Mouse (Mus musculus) embryonic fibroblast, embryonic 13.5 days (primary cell): ENCODE data around the gene Galnt17. TPM values are rescaled to one million over a fixed set of nuclear protein-coding genes. Genes with fewer than 3 reads are reported as not detected.

Source experiments
- H3K27ac ChIP-seq: 2 replicates; pipeline ENCODE4 v1.5.1; 2012; ENCODE audit warnings: low read length, control low read depth, inconsistent platforms; ENCODE audit not compliant: insufficient read depth
- H3K4me1 ChIP-seq: 2 replicates; pipeline ENCODE4 v1.6.1; 2011; ENCODE audit warnings: low read length; ENCODE audit not compliant: control insufficient read depth, insufficient read depth
- H3K4me3 ChIP-seq: 2 replicates; pipeline ENCODE4 v1.5.1; 2011; ENCODE audit warnings: mild to moderate bottlenecking, control low read depth, low read length; ENCODE audit not compliant: insufficient read depth
- CTCF ChIP-seq: IDR thresholded peaks from 2 replicates; pipeline ENCODE4 v1.5.1; 2011; ENCODE audit warnings: mild to moderate bottlenecking, control low read depth, low read length, moderate library complexity, borderline replicate concordance; ENCODE audit not compliant: insufficient read depth
- POLR2A ChIP-seq: IDR thresholded peaks from 2 replicates; pipeline ENCODE4 v1.6.1; 2011; ENCODE audit warnings: low read depth, mild to moderate bottlenecking, control low read depth, low read length, moderate library complexity
- polyA plus RNA-seq: library from polyadenylated mRNA; stranded (reverse); fragments of >200 nt; gene quantifications from 2 replicates; pipeline ENCODE4 v1.2.4, GENCODE M21; 2011; ENCODE audit warnings: low read depth; ENCODE audit not compliant: missing spikeins, insufficient read length

Gene Galnt17
- polyA plus RNA-seq, 1 experiment: 34.5 TPM

DNA sequence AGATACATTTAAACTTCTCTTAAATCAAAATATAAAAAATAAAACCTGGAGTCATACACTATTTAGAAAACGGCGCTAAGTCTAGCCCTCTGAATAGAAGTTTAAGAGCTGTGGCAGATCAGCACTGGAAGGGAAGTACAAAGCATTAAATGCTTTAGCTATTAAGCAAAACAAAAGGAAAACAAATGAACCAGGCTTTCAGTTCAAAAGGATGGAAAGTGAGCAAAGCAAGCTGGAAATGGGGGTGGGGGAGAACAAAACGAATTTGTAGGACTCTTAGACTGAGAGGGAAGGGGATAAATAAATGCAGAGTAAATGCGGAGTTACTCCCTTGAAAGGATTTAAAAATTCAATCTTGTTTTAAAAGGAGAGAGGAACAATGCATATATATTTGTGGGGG lies 259.8 kb downstream of the Galnt17 start:
- TF ChIP-seq POLR2A (no peak), CTCF (no peak)
- Histone ChIP-seq H3K4me1 (no peaks in the 10 kb centered on the region), H3K4me3 (no peak overlapping the region), H3K27ac (no peak overlapping the region)

DNA sequence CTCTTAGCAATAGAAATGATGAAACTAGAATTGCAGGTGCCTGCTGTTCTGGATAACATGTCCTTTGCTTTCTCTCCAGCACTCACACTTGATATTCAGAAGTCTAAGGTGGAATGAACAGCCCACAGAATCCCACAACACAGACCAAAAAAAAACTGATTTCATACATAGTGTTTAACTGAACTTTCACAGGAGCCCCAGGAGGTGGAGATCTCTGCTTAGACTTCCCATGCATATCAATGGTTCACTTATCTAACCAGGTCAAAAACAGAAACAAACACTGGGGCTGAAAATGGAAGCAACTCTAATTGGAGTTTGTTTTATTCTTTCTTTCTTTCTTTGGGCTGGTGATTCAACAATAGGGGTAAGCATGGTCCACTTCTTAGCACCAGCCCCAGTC lies 265.2 kb downstream of the Galnt17 start:
- Histone ChIP-seq H3K27ac (no peak overlapping the region), H3K4me1 (no peaks in the 10 kb centered on the region), H3K4me3 (no peak overlapping the region)
- TF ChIP-seq CTCF: no peak

DNA sequence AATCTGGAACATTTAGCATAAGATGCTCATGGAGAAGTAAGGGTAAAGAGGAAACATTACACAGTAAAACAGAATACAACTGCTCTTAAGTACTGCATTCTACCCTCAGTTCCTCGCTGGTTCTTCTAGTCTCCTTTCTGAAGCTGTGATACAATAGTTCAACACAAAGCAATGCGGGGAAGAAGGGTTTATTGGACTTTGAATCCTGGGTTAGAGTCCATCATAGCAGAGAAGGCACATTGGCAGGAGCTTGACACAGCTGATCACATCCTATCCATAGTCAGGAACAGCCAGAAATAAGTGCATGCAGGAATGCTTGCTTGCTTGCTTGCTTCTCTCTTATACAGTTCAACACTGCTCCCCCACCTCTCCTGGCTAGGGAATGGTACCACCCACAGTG lies 267.9 kb downstream of the Galnt17 start:
- Histone ChIP-seq H3K4me1 (no peaks in the 10 kb centered on the region), H3K4me3 (no peak overlapping the region), H3K27ac (no peak overlapping the region)
- TF ChIP-seq POLR2A: no peak
- no peak for TF ChIP-seq CTCF

DNA sequence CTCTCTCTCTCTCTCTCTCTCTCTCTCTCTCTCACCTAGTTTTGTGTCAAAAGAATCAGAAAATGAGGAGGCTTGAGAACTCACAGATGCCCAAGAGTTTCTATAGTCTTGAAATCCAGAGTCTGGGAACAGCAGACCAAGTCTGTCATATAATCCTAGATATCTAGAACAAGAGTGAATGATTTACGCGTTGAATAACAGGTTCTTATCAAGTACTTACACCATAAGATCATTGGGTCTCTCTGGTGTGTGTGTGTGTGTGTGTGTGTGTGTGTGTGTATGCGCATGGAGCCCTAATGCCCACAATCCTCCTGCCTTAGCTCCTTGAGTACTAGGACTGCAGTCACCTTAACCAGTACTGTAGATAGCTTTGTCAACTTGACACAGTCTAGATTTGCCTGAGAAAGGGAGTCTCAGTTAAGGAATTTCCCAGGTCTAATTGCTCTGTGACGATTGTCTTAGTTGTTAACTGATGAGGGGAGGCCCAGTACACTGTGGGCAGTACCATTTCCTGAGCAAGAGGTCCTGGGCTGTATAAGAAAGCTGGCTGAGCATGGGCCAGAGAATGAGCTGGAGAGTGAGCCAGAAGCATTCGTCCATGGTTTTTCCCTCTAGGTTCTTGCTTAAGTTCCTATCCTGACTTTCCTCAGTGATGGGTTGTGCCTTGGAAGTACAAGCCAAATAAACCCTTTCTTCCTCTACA lies 268.5 kb downstream of the Galnt17 start:
- Histone ChIP-seq H3K4me3 (no peak overlapping the region), H3K4me1 (no peaks in the 10 kb centered on the region), H3K27ac (no peak overlapping the region)
- TF ChIP-seq POLR2A (no peak), CTCF (no peak)

DNA sequence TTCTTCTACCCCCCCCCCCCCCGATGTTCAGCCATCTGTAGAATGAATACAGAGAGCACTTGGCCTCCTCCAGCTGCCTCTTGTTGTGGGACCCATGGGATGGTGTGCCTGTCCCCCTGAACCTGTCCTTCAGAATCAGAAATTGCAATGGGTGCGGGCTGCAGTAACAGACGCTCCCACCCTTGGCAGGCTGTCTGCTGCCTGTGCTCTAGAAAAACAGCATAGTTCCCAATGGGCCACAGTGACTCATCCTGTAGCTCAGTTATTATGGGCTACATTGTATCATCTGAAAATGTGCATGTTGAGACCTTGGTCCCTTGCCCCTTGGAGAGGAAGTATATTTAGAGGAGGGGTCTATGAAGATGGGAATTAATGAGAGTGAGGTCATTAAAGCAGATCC lies 283.8 kb downstream of the Galnt17 start:
- no peak overlapping the region for H3K27ac ChIP-seq
- TF ChIP-seq POLR2A (no peak), CTCF (no peak)
- no peak overlapping the region for H3K4me3 ChIP-seq
- H3K4me1 ChIP-seq: no peaks in the 10 kb centered on the region

DNA sequence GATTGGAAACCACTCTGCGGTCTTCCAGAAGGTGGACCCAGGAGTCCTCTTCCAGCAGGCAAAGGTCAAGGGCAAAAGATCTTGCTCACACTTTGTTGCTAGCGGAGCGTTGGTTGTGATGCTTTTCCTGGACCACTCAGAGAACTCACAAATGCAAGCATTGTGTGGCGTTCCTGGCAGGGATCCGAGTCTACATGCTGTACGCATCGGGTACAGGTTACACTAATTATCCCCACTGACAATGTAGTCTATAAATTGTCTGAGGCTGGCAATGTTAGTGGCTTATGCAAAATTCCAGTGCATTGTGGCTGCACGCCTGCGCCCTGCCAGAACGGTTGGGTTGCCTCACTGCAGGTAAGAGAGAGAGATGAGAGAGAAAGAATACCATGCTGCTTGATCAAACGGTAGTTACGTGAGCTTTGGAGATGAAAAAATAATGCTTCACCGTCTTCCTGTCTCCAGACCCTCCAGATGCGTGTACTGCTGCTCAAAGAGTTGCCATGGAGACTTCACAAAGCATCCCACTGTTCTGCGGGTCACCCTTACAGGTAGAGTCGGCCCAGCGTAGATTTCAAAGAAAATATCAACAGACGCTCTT lies 285.8 kb downstream of the Galnt17 start:
- no peak for TF ChIP-seq POLR2A
- no peak for TF ChIP-seq CTCF
- H3K27ac ChIP-seq: no peak overlapping the region
- no peaks in the 10 kb centered on the region for H3K4me1 ChIP-seq
- H3K4me3 ChIP-seq: no peak overlapping the region

DNA sequence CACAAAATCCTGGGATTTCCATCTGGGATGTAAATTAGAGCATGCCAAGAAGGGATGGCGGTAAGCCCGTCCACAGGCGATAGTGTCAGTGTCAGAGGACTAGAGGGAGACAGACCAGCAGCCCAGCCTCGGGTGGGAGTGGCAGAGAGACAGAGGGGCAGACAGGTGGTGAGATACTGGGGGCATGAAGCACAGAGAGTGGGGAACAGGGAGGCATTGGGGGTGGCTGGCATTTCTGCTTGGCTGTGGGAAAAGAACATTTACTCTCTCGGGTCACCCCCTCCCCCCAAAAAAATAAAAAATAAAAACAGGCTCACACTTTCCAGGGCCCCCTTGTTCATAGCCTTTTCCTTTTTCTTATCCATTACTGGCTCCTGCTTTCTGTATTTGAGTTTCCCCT lies 287.4 kb downstream of the Galnt17 start:
- TF ChIP-seq CTCF (no peak), POLR2A (no peak)
- no peak overlapping the region for H3K27ac ChIP-seq

DNA sequence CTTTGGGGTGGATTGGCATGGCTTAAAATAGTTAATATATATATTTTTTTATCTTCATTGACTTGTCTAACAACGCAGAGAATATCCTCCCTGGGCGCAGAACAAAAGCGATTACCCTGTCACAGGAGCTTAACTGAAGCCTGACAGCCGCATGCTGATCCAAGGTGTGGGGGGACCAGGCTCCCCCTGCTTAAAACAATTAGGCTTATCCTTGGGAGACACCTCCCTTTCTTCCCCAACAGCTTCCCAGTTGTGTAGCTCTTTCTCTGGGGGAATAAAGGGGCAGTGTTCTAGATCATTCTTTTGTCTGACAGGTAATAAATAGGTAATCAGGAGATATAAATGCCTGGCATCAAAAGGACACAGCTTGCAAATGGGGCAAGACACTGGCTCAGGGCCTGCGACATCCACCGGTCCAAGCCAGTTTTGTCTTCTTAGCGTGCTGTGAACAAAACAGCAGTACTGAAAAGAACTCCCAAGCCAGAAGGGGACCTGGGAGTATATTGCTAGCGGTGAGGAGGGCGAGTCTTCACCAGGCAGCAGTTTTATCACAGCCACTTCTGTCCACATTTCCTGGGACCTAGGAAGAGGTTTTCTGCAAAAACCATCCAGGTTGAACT lies 288.8 kb downstream of the Galnt17 start:
- Histone ChIP-seq H3K4me1 (no peaks in the 10 kb centered on the region), H3K27ac (no peak overlapping the region), H3K4me3 (no peak overlapping the region)
- TF ChIP-seq POLR2A: no peak
- TF ChIP-seq CTCF: no peak

More for the DNA sequence above, 287.4 kb downstream of the Galnt17 start:
- Histone ChIP-seq H3K4me3 (no peak overlapping the region), H3K4me1 (no peaks in the 10 kb centered on the region)

DNA sequence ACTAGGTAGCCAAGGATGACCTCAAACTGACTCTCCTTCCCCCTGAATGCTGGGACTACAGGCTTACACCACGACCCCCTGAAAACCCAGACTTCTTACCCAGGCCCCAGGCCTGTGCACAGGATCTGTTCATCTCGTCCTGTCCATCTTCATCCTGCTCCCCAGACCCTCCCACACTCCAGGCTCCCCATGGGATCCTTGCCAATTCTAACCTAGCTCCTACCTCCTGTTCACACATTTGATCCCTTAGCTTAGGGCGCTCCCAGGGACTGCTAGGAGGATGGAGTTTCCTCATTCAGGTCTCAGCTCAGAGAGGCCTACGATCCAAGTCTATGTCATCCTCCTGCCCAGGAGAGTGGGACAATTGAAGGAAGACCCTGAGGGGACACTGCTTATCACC lies 292.2 kb downstream of the Galnt17 start:
- Histone ChIP-seq H3K27ac (no peak overlapping the region), H3K4me1 (no peaks in the 10 kb centered on the region), H3K4me3 (no peak overlapping the region)
- TF ChIP-seq CTCF: no peak
- no peak for TF ChIP-seq POLR2A

DNA sequence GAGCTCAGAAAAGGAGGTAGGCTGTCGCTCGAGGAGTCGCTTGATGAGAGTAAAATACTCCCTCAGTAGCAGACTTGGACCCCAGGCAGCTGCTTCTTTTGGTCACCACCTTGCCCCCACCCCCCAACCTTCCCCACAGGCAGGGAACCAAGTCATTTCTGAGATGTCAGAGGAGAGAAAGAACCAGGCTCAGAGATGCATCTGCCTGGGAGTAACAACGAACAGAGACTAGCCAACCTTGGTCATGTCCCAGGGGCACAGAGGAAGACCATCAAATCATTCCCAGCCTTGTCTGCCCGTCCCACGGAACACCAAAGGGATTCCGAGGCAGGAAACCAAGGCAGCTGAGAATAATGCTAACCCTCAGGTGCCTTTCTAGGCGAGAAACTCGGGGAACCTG lies 293.0 kb downstream of the Galnt17 start:
- no peaks in the 10 kb centered on the region for H3K4me1 ChIP-seq
- no peak overlapping the region for H3K4me3 ChIP-seq
- no peak overlapping the region for H3K27ac ChIP-seq
- TF ChIP-seq POLR2A (no peak), CTCF (no peak)
